Mouse (Mus musculus): Measurements from ENCODE around the gene Hlx.

The Hlx gene

DNA sequence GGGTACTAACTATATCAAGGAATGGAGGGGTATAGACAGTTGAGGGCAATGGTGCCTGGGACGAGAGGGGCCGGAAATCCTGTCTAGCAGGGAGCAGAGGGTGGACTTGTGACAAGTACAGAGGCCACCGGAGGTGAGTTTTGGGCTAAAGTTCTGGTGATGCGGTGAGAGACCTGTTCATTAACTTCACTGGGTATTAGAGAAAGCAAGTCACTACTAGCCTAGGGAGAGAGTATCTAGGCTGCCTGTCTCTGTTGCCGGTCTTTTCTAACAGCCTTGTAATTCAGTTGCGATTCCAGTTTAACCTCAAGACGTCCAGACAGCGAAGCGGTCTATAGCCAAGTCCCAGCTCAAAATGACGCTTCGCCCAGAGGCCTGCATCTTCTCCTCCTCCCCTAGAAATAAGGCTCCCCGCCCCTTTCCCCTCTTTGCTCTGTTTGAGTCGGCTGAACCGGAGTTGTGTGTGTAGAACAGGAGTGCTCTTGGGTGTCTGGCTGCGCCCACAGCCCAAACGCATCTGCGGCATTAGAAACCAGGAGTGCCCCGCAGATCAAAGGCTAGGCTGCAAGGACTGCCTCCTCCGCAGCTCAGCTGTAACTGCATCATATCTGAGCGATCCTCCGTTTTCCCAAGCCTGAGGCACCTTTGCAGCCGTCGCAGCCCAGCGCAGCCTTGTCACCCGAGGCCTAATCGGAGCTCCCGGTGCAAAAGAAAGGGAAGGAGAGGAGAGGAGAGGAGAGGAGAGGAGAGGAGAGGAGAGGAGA is 1.8 kb upstream of the Hlx start:
- no peak for ATAC-seq (ENCODE audit: insufficient number of reproducible peaks, low FRiP score, low TSS enrichment)

- ATAC-seq (ENCODE audit: insufficient number of reproducible peaks, low FRiP score, low TSS enrichment) = no peak
Measured at GRCm38 (mm10) chr1:184733300-184734066, 1.1 kb upstream of the Hlx start.

GRCm38 (mm10) chr1:184731644-184732545 is 524 bp downstream of the Hlx start:
- no peak; the same call in 1 of the 2 replicates for ATAC-seq (ENCODE audit: insufficient number of reproducible peaks, low FRiP score, low TSS enrichment)

DNA sequence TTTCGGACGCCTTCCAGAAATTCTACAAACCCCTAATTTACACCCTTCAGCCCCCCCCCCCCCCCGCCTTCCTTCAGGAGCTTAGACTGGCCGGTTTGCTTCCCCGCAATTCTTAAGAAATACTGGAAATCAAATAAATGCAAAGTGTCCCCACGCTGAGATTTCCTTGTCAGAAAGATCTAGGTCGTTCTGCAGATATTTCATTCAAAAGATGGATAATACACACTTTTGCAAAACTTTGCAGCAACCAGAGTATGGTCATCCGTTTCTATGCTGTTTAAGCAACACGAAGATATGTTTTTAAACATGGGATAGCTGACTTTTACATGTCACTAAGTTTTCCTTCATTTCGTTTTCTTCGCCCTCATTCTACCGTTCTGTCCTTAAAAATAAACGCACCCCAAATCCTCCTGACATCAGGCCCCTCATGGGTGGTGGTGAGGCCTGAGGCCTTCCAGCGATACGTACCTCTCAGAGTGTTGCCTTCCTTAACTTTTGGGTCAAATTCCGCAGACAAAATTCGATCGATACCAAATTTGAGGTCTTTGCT is 1.3 kb downstream of the Hlx start:
- ATAC-seq (ENCODE audit: insufficient number of reproducible peaks, low FRiP score, low TSS enrichment) = no peak

DNA sequence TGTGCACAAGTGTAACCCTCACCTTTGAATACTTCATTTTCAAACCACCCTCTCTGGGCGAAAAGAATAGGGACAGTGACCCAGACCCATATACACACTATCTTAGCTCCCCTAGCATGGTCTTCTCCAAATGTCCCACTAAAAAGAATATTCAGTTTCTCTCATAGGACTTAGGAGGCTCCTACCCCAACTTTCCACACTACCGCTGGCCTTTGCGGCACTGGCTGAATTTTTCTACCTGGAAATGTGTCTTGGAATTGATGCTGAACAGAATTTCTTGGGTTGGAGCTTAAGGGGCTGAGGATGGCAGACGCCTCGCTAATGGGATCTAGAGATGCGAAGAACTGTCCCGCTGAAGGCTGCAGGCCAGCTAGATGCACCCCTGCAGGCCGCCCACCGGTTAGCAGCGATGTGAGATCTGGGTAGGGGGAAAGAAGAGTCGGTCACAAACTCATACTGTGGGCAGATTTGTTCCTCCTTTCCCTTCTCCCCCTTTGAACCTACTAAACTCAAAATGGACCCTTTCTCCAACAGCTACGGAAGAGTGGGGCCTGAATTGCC is 1.9 kb downstream of the Hlx start:
- no peak for ATAC-seq (ENCODE audit: insufficient number of reproducible peaks, low FRiP score, low TSS enrichment)

GRCm38 (mm10) chr1:184729357-184730140 is 2.9 kb downstream of the Hlx start:
- ATAC-seq (ENCODE audit: insufficient number of reproducible peaks, low FRiP score, low TSS enrichment) = no peak

- ATAC-seq (ENCODE audit: insufficient number of reproducible peaks, low FRiP score, low TSS enrichment) = no peak
Measured at GRCm38 (mm10) chr1:184728561-184729115, 3.8 kb downstream of the Hlx start.

DNA sequence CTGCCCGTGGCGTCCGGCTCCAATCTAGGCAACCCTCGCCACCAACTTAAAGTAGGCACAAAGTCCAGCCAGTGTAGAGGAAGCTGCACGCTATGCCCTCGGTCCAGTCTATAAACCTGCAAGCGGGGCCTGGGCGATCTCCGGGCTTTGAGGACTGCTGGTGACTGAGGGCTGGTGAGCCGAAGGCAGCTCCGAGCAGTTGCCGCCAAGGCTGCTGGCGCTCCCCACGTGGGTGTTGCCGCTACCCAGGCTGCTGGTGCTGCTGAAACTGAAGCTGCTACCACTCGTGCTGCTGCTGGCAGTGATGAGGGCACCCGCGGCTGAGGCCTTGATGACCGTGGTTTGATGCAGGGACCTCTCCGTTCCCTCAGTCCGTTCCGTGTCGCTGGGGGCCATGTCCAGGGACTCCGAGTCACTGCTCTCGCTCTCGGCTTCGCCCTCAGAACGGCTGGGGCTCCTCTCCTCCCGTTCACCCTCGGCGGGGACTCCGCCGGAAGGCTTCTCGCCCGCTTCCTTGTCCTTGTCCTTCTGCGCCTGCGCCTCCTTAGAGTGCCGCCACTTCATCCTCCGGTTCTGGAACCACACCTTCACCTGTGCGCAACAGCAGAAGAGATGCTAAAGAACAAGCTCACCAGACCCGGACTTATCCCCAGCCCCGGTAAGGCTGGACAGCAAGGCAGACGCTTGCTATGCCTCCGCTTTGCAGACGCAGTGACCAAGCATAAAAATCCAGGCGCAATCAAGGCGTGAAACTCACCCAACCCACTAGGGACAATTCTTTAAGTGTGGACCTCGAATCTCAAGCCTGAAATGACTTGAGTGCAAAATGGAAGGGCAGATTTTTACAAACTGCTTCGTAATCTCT is 4.8 kb downstream of the Hlx start:
- ATAC-seq (ENCODE audit: insufficient number of reproducible peaks, low FRiP score, low TSS enrichment) = no peak

DNA sequence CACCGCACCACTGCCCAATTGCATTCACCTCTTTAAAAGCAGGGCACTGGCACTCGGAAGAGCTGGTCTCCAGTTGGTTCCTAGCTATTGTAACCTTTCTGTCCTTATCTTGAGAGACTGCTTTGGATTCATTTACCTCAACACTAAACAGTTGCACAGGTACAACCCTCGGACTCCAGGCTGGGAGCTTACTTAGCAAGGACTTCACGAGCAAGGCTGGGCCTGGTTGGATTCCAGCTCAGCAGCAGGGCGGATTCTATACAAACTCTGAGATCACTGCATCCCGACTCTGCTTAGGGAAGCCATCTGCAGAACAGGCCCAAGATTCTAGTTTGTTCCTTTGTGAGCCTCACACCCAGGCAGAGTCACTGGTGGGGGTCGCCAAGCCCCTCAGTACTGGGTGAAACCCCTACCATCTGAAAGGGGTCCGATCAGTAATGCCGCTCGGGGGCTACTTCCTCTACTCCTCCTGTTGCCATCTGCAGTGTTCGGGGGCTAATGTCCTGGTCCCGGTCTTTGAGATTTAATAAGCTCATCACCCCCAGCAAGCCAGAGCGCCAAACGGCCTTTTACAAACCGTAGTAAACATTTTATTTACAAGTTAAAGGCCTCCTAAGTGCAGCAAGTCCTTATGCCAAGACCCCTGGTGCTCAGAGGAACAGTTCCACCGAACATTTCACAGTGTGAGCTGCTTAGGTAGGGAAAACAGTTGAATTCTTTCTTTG is 5.7 kb downstream of the Hlx start:
- no peak for ATAC-seq (ENCODE audit: insufficient number of reproducible peaks, low FRiP score, low TSS enrichment)

DNA sequence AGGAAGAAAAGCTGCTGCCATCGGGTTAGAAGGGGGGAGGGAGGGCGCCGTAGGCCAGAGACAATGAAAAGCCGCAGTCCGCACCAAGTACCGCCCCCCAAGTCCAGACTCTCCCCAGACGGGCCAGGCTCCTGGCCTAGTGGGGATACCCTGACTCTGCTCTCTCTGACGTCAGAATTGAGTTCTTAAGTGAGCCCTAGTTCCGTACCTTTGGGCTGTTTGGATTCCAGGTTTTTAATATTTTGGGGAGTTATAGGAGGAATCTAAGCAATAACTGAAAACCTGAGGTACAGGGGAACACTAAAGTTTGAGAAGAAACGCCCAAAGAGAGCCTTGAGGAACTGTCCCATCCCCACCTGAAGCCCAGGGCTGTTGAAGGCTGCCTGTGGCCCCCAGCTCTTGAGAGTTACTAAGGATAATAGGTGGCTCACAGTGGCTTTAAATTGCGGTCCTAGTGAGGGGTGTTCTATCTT is 7.1 kb downstream of the Hlx start:
- ATAC-seq (ENCODE audit: insufficient number of reproducible peaks, low FRiP score, low TSS enrichment) = no peak

DNA sequence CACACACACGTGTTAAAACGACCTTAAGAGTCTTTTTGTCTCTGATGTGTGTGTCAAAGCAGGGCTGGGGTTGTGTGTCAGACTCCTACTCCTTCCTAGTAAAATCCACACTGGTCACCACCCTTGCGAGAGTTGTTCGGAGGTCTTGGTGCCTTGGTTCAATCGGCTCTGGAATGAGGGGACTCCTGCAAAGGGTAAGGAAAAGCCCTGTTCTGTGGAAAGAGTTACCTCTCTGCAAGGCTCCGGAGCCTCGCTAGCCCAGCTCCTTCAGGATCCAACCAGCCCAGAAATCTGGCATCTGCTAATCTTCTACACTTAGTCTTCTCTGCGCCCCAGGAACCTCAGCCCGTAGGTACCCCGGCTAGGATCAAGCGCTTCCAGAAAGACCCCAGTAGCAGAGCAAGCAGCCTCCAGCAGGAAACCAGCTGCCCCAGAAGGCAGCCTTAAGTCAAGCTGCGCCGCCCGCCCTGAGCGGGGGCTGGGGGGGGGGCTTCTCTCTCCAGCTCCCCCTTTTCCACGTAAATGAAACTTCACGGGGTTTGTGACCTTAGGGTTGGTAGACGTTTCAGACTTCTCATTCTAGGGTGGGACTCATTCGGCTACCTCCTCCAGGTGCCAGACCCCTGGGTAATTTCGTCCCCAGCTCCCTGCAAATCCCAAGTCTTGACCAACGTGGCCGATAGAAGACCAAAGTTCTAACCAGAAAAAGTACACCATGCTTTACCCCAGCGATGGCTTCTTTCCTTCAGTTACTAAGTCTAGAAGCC is 7.7 kb downstream of the Hlx start:
- no peak for ATAC-seq (ENCODE audit: insufficient number of reproducible peaks, low FRiP score, low TSS enrichment)

DNA sequence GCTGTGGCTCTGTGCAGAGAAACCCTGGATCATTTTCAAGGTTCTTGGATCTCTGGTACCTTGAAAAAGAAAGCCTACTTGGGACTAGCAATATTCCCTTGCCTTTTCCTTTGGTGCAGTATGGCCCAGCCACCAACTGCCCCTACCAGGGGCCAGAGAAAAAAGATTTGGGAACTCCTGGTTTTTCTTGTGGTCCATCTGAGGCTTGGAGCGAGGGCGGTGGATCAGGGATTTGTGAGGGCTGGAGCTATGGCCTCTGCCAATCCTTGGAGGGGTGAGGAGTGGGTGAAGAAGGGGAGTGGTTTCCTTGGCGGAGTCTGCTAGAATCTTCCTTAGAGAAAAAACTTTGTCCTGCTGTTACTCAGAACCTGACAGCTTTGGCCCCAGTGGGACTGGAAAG is 8.5 kb downstream of the Hlx start:
- ATAC-seq (ENCODE audit: insufficient number of reproducible peaks, low FRiP score, low TSS enrichment) = no peak

GRCm38 (mm10) chr1:184721121-184721520 is 11.3 kb downstream of the Hlx start:
- no peak for ATAC-seq (ENCODE audit: insufficient number of reproducible peaks, low FRiP score, low TSS enrichment)

DNA sequence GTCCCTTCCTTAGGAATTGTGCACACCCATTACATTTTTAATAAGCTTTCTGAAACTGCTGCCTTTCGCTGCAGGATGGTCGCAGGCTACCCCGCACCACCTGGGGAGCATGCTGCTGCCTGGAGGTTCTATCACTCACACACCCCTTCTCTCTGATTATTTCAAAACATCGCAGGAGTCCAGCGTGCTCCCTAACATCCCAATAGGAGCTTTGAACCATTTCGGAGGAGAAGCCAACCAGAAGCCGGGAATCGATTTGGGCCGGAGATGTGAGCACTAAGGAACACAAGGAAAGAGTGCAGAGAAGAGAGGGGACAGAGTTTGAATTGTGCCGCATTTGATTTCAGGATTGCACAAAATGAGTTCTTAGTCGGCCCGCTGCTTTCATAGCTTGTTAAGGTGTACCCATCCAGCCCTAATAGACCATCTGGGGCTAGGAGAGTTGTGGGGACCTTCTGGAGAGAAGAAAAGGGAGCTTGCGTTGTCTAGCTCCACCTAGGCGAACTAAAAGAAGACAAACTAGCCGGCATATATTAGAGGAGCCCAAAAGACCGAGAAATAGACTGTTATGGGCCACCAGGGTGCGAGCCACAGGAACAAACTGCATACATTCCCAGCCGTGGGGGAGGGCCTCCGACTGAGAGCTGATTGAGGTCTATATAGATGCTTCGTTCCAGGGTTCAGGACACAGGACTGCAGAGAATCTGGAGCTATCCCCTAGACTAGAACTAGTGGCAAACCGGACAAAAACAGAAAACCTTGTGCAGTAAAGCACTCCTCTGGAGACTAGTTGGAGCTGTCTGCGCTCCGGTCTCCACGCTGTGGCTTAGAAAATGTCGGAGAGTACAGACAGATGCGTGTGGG is 12.0 kb downstream of the Hlx start:
- ATAC-seq (ENCODE audit: insufficient number of reproducible peaks, low FRiP score, low TSS enrichment) = no peak

- no peak for ATAC-seq (ENCODE audit: insufficient number of reproducible peaks, low FRiP score, low TSS enrichment)
Measured at GRCm38 (mm10) chr1:184718261-184719120, 13.9 kb downstream of the Hlx start.
